ENCODE assay signal across 8 mouse cellular contexts in the genomic region with DNA sequence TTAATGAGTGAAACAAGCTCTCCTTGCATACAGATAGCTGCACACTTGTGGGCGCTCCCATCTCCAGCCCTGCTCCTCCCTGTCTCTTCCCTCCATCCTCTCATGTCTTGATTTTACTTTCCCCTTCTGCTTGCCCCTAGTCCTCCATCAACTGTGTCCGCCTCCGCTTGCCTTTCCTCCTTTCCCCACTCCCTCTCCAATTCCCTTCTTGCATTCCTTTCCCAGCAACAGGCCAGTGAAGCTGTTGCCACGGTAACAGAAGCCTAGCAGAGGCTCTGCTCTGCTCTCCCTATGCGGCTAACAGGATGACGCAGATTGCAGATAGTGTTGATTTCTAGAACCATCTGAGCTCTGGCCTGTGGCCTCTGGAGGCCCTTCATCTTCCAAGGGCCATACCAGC. TPM values are rescaled to one million over a fixed set of nuclear protein-coding genes. Genes with fewer than 3 reads are reported as not detected.
DNase-seq lines count a peak whose midpoint lies in the region; ATAC-seq lines count a peak whose summit lies in the region.

No protein-coding gene starts in this region.

- no peaks in the 10 kb centered on the region for H3K36me3 ChIP-seq in hindbrain, embryonic 10.5 days
- H3K36me3 ChIP-seq in limb, embryonic 11.5 days (ENCODE audit: control insufficient read depth, insufficient read depth, low read length), result no peaks in the 10 kb centered on the region; the same call in 1 of the 2 replicates

- no peaks in the 10 kb centered on the region for H3K9me3 ChIP-seq in hindbrain, embryonic 10.5 days
- no peaks in the 10 kb centered on the region for H3K9me3 ChIP-seq in limb, embryonic 11.5 days (ENCODE audit: control insufficient read depth, low read length)

- 0 out of 2 replicates have a peak, but pooled peaks cover 3% of the 10 kb centered on the region for H3K27me3 ChIP-seq in hindbrain, embryonic 10.5 days (ENCODE audit: insufficient read depth, poor library complexity, severe bottlenecking)
- no peaks in the 10 kb centered on the region for H3K27me3 ChIP-seq in limb, embryonic 11.5 days (ENCODE audit: control insufficient read depth, insufficient read depth, low read length)

- ATAC-seq in limb, embryonic 11.5 days (ENCODE audit: insufficient number of reproducible peaks, low FRiP score, low TSS enrichment, low read depth), result peak; percentile 48; the same call in 1 of the 2 replicates

- H3K27ac ChIP-seq in hindbrain, embryonic 10.5 days, result peak overlapping the region; percentile 66
- no peak overlapping the region for H3K27ac ChIP-seq in limb, embryonic 11.5 days (replicated peaks; ENCODE audit: low read depth, low read length)

- H3K4me3 ChIP-seq in hindbrain, embryonic 10.5 days, result no peak overlapping the region
- H3K4me3 ChIP-seq in limb, embryonic 11.5 days (ENCODE audit: low read depth, low read length), result no peak overlapping the region

- H3K4me2 ChIP-seq in limb, embryonic 11.5 days (ENCODE audit: low read depth, severe bottlenecking), result no peak overlapping the region; the same call in 1 of the 2 replicates

- peak; percentile 71 for DNase-seq in MN1 (ENCODE audit: low spot score)
- DNase-seq in brain, embryonic 18.5 days (ENCODE audit: low read depth, low spot score), result peak; percentile 64
- DNase-seq in hindbrain, embryonic 10.5 days (ENCODE audit: low spot score), result peak; percentile 76
- DNase-seq in limb, embryonic 11.5 days (ENCODE audit: low spot score), result peak; percentile 75
- peak; percentile 62 for DNase-seq in right cerebral cortex, postnatal 25 days
- DNase-seq in cerebellum, adult 9-10 months, result no peak
- no peak for DNase-seq in spleen, adult 12 weeks (ENCODE audit: low spot score)
- no peak for DNase-seq in cerebellum, adult 8-10 months

- peaks cover 78% of the 10 kb centered on the region for H3K4me1 ChIP-seq in hindbrain, embryonic 10.5 days (replicated peaks)
- peaks cover 50% of the 10 kb centered on the region for H3K4me1 ChIP-seq in limb, embryonic 11.5 days (ENCODE audit: control insufficient read depth, insufficient read depth, low read length)

- WGBS in hindbrain, embryonic 10.5 days, result 15% methylated on average over 6 of the region's 6 CpGs
- WGBS in limb, embryonic 11.5 days, result 20% methylated on average over 6 of the region's 6 CpGs

- H3K9ac ChIP-seq in limb, embryonic 11.5 days (ENCODE audit: low read length), result no peak overlapping the region

RNA-seq across cellular contexts. Expression of gene Wars, which starts 21.9 kb away (rescaled TPM):
- 142 and 143 TPM in 2 replicates for polyA plus RNA-seq in hindbrain, embryonic 10.5 days (2016; fragmentation: Nextera tagmentation; extraction: Ambion mirVana)
- 117 and 123 TPM in 2 replicates for polyA plus RNA-seq in limb, embryonic 11.5 days (2014; fragmentation: Nextera tagmentation; extraction: Ambion mirVana)

RNA-seq across cellular contexts. Expression of gene Wdr25, which starts 22.5 kb away (rescaled TPM):
- polyA plus RNA-seq in hindbrain, embryonic 10.5 days (2016; fragmentation: Nextera tagmentation; extraction: Ambion mirVana), result 9.0 and 10.4 TPM in 2 replicates
- 4.9 and 7.0 TPM in 2 replicates for polyA plus RNA-seq in limb, embryonic 11.5 days (2014; fragmentation: Nextera tagmentation; extraction: Ambion mirVana)

Comparison
In these comparisons a context has a peak if more than half of its experiments do, and no peak if none do; other contexts are left out.
1. DNase-seq: peak in MN1 (single experiment), brain, embryonic 18.5 days (single experiment), hindbrain, embryonic 10.5 days (single experiment), limb, embryonic 11.5 days (single experiment) and right cerebral cortex, postnatal 25 days (single experiment); none in cerebellum, adult 9-10 months (single experiment), spleen, adult 12 weeks (single experiment) and cerebellum, adult 8-10 months (single experiment).